Mouse (Mus musculus): ENCODE results near the gene Cbr4. TPM values are rescaled to one million over a fixed set of nuclear protein-coding genes. Genes with fewer than 3 reads are reported as not detected.

Gene Cbr4
- 21.4 and 25.0 TPM in 2 replicates for polyA plus RNA-seq (2015; fragmentation: Nextera tagmentation; extraction: Ambion mirVana)

GRCm38 (mm10) chr8:61487597-61488156 is at the start of gene Cbr4:
Gene Cbr4 (plus strand): TSS chr8:61487734.
- under 1% methylated on average over 29 of the region's 29 CpGs for WGBS
- H3K4me1 ChIP-seq (replicated peaks) = peaks cover 10% of the 10 kb centered on the region
- peak within 1 kb of the TSS; percentile 77 for H3K4me3 ChIP-seq (replicated peaks)
- peak; percentile 95 for ATAC-seq
- no peaks in the 10 kb centered on the region for H3K9me3 ChIP-seq
- peak within 1 kb of the TSS; percentile 79 for H3K4me2 ChIP-seq (replicated peaks)
- peak within 1 kb of the TSS; percentile 95 for H3K27ac ChIP-seq
- peak within 1 kb of the TSS; percentile 83 for H3K9ac ChIP-seq (replicated peaks)
- no peaks in the 10 kb centered on the region for H3K27me3 ChIP-seq
- H3K36me3 ChIP-seq = 0 out of 2 replicates have a peak, but pooled peaks cover 6% of the 10 kb centered on the region

GRCm38 (mm10) chr8:61442988-61443387 is 44.5 kb upstream of the Cbr4 start:
- no peak overlapping the region for H3K4me3 ChIP-seq (replicated peaks)
- no peak for ATAC-seq
- H3K9ac ChIP-seq (replicated peaks) = no peak overlapping the region
- no peaks in the 10 kb centered on the region for H3K27me3 ChIP-seq
- 0 out of 2 replicates have a peak, but pooled peaks cover 3% of the 10 kb centered on the region for H3K9me3 ChIP-seq
- peaks cover 21% of the 10 kb centered on the region for H3K4me1 ChIP-seq (replicated peaks)
- WGBS = 81% methylated on average over 3 of the region's 3 CpGs
- no peak overlapping the region for H3K4me2 ChIP-seq (replicated peaks)
- H3K27ac ChIP-seq = no peak overlapping the region
- no peaks in the 10 kb centered on the region for H3K36me3 ChIP-seq

DNA sequence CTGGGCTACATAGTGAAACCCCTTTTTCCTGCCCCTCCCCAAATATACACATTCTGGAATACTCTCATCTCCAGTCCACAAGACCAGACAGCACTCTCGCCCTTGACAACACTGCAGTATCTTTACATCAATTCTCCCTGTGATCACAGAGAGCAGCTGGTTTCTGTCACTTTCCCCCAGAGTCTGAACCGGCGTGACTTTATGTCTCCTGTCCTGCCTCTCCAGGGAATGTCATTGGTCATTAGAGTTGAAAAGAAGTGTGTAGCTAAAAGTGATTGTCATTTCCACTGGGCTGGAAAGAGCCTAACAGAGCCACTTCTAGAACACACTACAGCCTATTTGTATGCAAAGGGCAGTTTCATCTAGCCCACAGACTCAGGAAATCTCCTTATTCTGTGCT is 43.2 kb upstream of the Cbr4 start:
- 38% methylated on average over 3 of the region's 3 CpGs for WGBS
- 0 out of 2 replicates have a peak overlapping the region, but pooled peaks have one; percentile 40 for H3K27ac ChIP-seq
- ATAC-seq = no peak
- no peak overlapping the region for H3K9ac ChIP-seq (replicated peaks)
- H3K4me1 ChIP-seq (replicated peaks) = peaks cover 21% of the 10 kb centered on the region
- no peaks in the 10 kb centered on the region for H3K36me3 ChIP-seq
- 0 out of 2 replicates have a peak, but pooled peaks cover 3% of the 10 kb centered on the region for H3K9me3 ChIP-seq
- no peak overlapping the region for H3K4me3 ChIP-seq (replicated peaks)
- H3K4me2 ChIP-seq (replicated peaks) = no peak overlapping the region
- H3K27me3 ChIP-seq = no peaks in the 10 kb centered on the region

- Histone ChIP-seq H3K4me3 (replicated peaks) (no peak overlapping the region), H3K9ac (replicated peaks) (peak overlapping the region; percentile 25)
- peak; percentile 81 for ATAC-seq
These were observed 41.2 kb upstream of the Cbr4 start for GRCm38 (mm10) chr8:61446329-61446728.

GRCm38 (mm10) chr8:61448100-61448499 is 39.4 kb upstream of the Cbr4 start:
- H3K27ac ChIP-seq = no peak overlapping the region
- H3K36me3 ChIP-seq = no peaks in the 10 kb centered on the region
- no peak for ATAC-seq
- peaks cover 21% of the 10 kb centered on the region for H3K4me1 ChIP-seq (replicated peaks)
- 78% methylated on average over 2 of the region's 2 CpGs for WGBS
- H3K9ac ChIP-seq (replicated peaks) = no peak overlapping the region
- H3K4me3 ChIP-seq (replicated peaks) = no peak overlapping the region
- no peaks in the 10 kb centered on the region for H3K9me3 ChIP-seq
- H3K4me2 ChIP-seq (replicated peaks) = no peak overlapping the region
- H3K27me3 ChIP-seq = no peaks in the 10 kb centered on the region

More at GRCm38 (mm10) chr8:61446329-61446728, 41.2 kb upstream of the Cbr4 start:
- Histone ChIP-seq H3K9me3 (0 out of 2 replicates have a peak, but pooled peaks cover 3% of the 10 kb centered on the region), H3K4me1 (replicated peaks) (peaks cover 21% of the 10 kb centered on the region), H3K4me2 (replicated peaks) (peak overlapping the region; percentile 27), H3K36me3 (no peaks in the 10 kb centered on the region), H3K27me3 (no peaks in the 10 kb centered on the region), H3K27ac (peak overlapping the region; percentile 73)
- WGBS = 21% methylated on average over 15 of the region's 15 CpGs

DNA sequence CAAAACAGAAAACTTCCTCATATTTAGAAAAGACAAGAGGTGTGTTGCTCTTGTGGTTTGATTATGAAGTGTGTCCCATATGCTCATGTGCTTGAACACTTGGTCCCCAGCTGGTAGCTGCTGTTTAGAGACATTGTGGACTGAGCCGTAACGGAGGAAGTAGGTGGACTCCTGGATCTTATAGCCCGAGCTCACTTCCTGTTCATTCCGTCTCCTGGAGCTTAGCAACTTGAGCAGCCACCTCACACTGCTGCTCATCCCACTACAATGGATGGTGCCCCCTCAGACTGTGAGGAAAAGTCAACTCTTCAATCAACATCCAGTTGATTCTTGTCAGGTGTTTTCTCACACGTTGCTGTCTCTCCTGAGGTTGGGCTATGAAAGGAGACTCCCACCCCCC is 38.7 kb upstream of the Cbr4 start:
- H3K27me3 ChIP-seq = no peaks in the 10 kb centered on the region
- ATAC-seq = no peak
- H3K9me3 ChIP-seq = no peaks in the 10 kb centered on the region
- no peak overlapping the region for H3K4me2 ChIP-seq (replicated peaks)
- H3K9ac ChIP-seq (replicated peaks) = no peak overlapping the region
- H3K27ac ChIP-seq = no peak overlapping the region
- no peaks in the 10 kb centered on the region for H3K36me3 ChIP-seq
- 74% methylated on average over 5 of the region's 5 CpGs for WGBS
- no peak overlapping the region for H3K4me3 ChIP-seq (replicated peaks)
- H3K4me1 ChIP-seq (replicated peaks) = peaks cover 21% of the 10 kb centered on the region

GRCm38 (mm10) chr8:61450916-61451575 is 36.5 kb upstream of the Cbr4 start:
- Histone ChIP-seq H3K4me2 (replicated peaks) (no peak overlapping the region), H3K9me3 (no peaks in the 10 kb centered on the region), H3K27ac (no peak overlapping the region), H3K4me1 (replicated peaks) (peaks cover 12% of the 10 kb centered on the region), H3K4me3 (replicated peaks) (no peak overlapping the region), H3K36me3 (no peaks in the 10 kb centered on the region), H3K27me3 (no peaks in the 10 kb centered on the region), H3K9ac (replicated peaks) (no peak overlapping the region)
- WGBS = 89% methylated on average over 9 of the region's 9 CpGs
- ATAC-seq = no peak

DNA sequence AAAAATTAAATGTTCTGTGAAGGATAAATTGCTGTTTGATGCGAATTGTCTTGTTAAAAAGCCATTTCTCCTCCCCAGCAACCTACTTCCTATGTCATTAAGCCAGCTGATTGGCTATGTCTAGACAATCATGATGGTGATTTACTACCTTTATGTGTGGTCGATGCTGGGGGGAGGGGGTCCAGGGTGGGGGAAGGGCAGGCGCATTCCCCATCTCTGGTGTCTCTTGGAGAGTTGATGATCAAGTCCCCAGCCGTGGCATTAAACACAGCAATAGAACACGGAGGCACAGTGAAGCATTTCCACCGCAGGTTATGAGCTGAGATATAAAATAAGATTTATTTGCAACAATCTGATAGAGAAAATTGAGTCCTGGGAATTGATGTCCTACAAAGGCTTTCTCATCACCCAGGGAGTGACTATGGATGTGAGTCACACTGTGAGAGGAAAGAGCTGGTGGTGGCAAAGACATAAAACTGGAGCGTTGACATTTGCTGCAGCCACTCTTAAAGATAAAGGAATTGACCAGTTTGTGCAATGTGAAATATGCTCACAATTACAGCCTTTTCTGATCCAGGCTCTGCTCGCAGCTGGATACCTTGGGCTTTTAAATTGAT is 35.7 kb upstream of the Cbr4 start:
- H3K9ac ChIP-seq (replicated peaks) = no peak overlapping the region
- no peak overlapping the region for H3K4me2 ChIP-seq (replicated peaks)
- no peak for ATAC-seq
- H3K36me3 ChIP-seq = no peaks in the 10 kb centered on the region
- no peak overlapping the region for H3K27ac ChIP-seq
- no peaks in the 10 kb centered on the region for H3K27me3 ChIP-seq
- WGBS = 87% methylated on average over 8 of the region's 8 CpGs
- H3K9me3 ChIP-seq = no peaks in the 10 kb centered on the region
- peaks cover 7% of the 10 kb centered on the region; the same call in 1 of the 2 replicates for H3K4me1 ChIP-seq (replicated peaks)
- no peak overlapping the region for H3K4me3 ChIP-seq (replicated peaks)

DNA sequence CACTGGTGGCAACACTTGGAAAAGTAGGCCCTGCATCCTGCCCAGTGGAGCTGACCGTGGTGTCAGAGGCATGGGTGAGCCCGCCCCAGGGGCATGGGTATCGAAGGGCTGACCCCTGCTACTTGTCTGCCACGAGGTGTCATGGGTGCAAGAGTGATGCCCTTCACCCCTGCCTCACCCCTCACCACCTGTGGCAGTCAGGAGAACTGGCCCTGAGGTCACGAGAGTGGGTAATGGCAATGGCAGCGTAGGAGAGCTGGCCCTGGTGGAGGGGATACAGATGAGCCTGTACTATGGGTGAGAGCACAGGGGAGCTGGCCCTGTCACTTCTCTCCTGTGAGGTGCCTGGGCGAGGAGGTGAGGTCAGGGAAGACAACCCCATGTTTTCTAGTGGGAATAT is 27.8 kb upstream of the Cbr4 start:
- H3K4me3 ChIP-seq (replicated peaks) = no peak overlapping the region
- no peak overlapping the region for H3K4me2 ChIP-seq (replicated peaks)
- no peaks in the 10 kb centered on the region for H3K9me3 ChIP-seq
- no peaks in the 10 kb centered on the region for H3K36me3 ChIP-seq
- H3K27me3 ChIP-seq = no peaks in the 10 kb centered on the region
- no peak overlapping the region for H3K9ac ChIP-seq (replicated peaks)
- 86% methylated on average over 7 of the region's 7 CpGs for WGBS
- H3K27ac ChIP-seq = no peak overlapping the region
- ATAC-seq = no peak
- H3K4me1 ChIP-seq (replicated peaks) = no peaks in the 10 kb centered on the region

DNA sequence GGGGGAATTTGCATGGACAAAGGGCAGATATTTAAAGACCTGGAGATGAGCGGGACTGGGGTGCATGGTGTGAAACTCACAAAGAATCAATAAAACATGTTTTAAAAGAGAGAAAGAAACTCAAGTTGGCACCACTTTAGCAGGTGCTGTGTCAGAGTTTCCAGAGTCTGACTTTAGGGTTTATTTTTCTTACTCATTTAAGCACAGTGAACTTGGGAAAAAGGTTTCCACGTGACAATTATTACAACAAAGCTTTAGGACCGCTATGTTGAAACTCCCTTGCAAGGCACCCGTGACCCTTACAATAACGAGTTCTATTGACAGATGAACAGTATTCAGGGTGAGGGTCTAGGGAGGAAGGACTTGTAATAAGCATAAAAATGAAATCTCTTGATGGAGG is 25.3 kb upstream of the Cbr4 start:
- no peak overlapping the region for H3K4me2 ChIP-seq (replicated peaks)
- H3K9me3 ChIP-seq = no peaks in the 10 kb centered on the region
- peaks cover 6% of the 10 kb centered on the region for H3K4me1 ChIP-seq (replicated peaks)
- ATAC-seq = no peak
- H3K27ac ChIP-seq = no peak overlapping the region
- H3K36me3 ChIP-seq = no peaks in the 10 kb centered on the region
- 75% methylated on average over 5 of the region's 5 CpGs for WGBS
- no peaks in the 10 kb centered on the region for H3K27me3 ChIP-seq
- no peak overlapping the region for H3K4me3 ChIP-seq (replicated peaks)
- no peak overlapping the region for H3K9ac ChIP-seq (replicated peaks)

GRCm38 (mm10) chr8:61464393-61464792 is 23.1 kb upstream of the Cbr4 start:
- Histone ChIP-seq H3K4me1 (replicated peaks) (peaks cover 18% of the 10 kb centered on the region), H3K9ac (replicated peaks) (no peak overlapping the region), H3K4me3 (replicated peaks) (no peak overlapping the region), H3K27ac (no peak overlapping the region), H3K4me2 (replicated peaks) (no peak overlapping the region), H3K9me3 (no peaks in the 10 kb centered on the region), H3K27me3 (no peaks in the 10 kb centered on the region), H3K36me3 (no peaks in the 10 kb centered on the region)
- ATAC-seq = no peak
- WGBS = 79% methylated on average over 2 of the region's 2 CpGs
